Mouse (Mus musculus) lung, postnatal 0 days (tissue): Measurements from ENCODE around the gene Dtx3.

ENCODE experiments used
- CTCF ChIP-seq: IDR thresholded peaks from 2 replicates; pipeline ENCODE4 v1.5.1; 2016; ENCODE audit warnings: antibody characterized with exemption, mild to moderate bottlenecking
- EP300 ChIP-seq: IDR thresholded peaks from 2 replicates; pipeline ENCODE4 v1.6.1; 2016; ENCODE audit warnings: antibody characterized with exemption, mild to moderate bottlenecking, control low read depth

DNA sequence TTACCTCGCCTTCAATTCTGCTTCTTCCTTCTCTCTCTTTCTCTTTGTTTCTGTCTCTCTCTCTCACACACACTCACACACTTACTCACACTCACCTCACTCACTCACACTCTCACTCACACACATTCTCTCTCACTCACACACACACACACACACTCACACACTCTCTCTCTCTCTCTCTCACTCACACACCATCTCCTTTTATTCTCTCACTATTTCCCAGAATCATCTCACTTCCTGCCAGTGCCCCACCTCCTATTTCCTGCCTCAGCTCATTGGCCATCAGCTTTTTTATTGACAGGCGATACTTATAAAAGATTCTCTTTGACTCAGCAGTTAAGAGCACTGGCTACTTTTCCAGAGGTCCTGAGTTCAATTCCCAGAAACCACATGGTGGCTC, 22.8 kb upstream of the Dtx3 start:
- TF ChIP-seq CTCF (no peak), EP300 (no peak)
